Mouse (Mus musculus) CD4-positive, CD25-positive, alpha-beta regulatory T cell, adult 9 weeks (primary cell): ENCODE measurements around the gene 9430097D07Rik. TPM values are rescaled to one million over a fixed set of nuclear protein-coding genes. Genes with fewer than 3 reads are reported as not detected.

Experiments used
- polyA plus RNA-seq: library from polyadenylated mRNA; unstranded; fragments of 100-300 nt; shearing (Covaris generic); gene quantifications from one replicate; pipeline ENCODE4 v1.2.1, GENCODE M21; 2017

9430097D07Rik gene
- polyA plus RNA-seq: not detected

DNA sequence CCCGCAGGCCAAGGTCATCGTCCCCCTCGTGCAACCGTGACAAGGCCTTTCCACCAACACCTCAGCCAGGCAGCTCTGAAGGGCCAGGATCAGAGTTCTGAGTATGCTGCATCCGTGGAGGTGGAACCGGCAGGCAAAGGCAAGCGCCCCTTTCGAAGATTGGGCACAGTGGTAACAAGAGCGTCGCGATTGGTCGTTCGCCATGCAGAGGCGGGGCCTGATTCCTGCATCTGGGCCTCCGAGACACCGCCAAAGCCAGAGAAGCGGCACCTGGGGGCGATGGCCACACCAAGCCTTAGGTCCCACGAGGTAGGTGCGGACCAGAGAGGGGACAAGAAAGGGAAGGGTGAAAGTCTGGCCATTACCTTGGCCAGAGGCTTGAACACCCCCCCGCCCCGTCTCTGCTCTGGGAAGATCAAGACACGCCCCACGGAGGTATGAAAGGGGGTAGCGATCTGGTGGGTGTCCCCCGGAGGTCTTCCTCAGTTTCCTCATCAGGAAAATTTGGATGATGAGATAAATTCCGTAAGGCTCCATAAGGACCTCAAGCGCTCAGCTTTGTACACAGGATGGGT, at the start of gene 9430097D07Rik:
9430097D07Rik (minus strand) TSS at position 99 of the 575 bp plus-strand sequence.

DNA sequence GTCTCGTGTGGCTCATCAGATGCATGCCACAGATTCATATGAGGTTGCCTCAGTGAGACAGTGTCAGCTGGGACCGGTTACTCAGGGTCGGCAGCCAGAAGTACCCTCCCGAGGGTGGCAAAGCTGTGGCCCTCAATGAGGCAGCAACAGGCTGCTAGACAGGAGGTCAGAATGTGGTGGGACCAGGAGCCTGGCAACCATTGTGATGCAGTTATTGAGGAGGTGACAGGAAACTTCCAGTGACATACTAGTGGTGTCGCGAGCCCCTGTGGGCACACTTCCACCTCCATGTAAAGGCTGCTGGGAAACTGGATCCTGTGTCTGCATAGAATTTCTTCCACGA, 46.0 kb upstream of the 9430097D07Rik start, which contains the start of gene Ak1:
Ak1 (plus strand) TSS at position 242 of the 343 bp plus-strand sequence.

DNA sequence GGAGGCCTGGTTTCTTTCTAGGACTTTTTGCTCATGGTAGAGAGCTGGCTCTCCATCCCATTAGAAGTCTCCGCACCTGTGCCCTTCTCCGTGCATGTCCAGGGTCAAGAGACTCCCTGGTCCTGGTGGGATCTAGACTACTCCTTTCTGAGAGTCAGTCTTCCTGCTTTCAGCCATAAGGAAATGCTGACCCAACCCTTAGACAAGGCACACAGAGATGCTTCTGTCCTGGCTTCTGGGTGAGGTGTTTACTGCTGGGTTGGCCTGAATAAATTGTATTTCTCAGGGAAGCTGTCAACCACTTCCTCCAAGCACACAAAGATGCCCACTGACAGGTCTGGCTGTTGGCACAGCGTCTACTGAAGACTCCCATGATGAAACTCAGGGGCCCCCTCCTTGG, 23.9 kb upstream of the 9430097D07Rik start, which contains the start of gene St6galnac6:
St6galnac6 (plus strand) TSS at position 301 of the 400 bp plus-strand sequence.

DNA sequence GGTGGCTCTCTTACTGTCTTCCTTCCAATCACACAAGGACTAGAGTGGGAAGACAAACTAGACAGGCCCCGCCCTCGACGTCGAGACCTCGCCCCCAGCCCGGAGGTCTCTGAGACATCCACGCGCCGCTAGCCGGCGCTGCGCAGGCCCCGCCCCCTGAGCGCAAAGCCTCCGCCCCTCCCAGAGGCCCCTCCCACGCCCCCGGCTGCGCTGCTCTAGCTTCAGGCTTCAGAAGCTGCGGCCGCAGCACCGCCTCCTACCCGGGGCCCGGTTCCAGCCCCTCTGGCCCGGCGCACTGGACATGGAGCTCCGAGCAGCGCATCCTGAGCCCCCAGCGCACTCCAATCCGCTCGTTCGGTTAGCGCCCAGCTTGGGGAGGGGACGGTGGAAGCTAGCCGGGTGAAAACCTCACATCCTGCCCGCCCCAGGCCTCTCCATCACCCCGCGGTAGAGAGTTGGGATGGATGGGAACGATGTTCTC, 11.4 kb upstream of the 9430097D07Rik start, which contains the start of gene St6galnac4:
St6galnac4 (plus strand) TSS at position 225 of the 481 bp plus-strand sequence.

DNA sequence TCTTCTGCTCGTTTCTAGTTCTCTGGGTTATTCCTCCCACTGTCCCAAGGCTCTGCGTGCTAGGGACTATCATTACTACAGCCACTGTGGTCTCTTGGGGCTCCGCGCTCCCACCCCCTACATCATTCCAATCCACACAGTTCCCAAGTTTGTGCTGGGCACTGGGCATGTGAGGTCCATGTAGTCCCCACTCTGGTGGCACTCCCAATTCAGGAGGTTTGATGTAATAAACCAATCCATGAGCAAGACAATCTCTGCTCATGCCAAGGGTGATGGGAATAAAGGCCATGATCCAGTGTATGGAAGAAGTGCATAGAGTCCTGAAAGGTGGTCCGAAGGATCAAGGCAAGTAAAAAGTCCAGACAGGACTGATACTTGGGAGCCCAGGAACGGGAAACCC, 987 bp downstream of the 9430097D07Rik start, which contains the start of gene Pip5kl1:
Pip5kl1 (plus strand) TSS at position 301 of the 400 bp plus-strand sequence.

DNA sequence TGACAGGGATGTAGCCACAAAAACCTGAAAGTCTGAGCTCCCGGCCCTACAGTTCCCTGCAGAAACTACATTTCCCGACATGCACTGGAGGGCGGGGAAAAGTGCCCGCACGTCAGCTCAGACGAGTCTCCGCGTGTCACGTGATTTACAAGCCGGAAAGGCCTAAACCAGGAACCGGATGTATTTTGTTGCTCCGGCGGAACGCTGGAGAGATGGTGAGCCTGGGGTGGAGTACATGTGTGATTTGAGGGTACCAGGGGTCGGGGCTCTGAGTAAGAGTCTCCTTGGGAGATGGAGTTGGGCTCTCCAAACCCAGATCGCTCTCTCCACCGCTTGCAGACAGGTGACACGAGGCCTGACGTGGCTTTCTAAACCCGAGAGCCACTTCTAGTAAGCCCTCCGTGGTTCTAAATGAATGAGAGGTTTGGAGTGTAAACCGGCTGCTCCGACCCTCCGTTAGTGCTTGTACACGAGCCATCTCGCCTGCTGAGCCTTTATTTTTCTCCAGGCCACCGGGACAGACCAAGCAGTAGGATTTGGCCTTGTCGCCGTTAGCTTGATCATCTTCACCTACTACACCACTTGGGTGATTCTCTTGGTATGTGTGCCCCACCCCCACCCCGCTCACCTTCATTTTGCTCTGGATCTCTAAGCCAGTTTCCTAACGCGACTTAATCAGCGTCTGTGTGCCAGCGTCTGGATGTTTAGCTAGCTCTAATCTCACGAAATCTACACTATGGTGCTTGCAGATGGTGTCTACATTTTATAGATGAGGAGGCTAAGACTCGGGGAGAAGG, 4.6 kb downstream of the 9430097D07Rik start, which contains the start of gene Dpm2:
Dpm2 (plus strand) TSS at position 161 of the 797 bp plus-strand sequence.

DNA sequence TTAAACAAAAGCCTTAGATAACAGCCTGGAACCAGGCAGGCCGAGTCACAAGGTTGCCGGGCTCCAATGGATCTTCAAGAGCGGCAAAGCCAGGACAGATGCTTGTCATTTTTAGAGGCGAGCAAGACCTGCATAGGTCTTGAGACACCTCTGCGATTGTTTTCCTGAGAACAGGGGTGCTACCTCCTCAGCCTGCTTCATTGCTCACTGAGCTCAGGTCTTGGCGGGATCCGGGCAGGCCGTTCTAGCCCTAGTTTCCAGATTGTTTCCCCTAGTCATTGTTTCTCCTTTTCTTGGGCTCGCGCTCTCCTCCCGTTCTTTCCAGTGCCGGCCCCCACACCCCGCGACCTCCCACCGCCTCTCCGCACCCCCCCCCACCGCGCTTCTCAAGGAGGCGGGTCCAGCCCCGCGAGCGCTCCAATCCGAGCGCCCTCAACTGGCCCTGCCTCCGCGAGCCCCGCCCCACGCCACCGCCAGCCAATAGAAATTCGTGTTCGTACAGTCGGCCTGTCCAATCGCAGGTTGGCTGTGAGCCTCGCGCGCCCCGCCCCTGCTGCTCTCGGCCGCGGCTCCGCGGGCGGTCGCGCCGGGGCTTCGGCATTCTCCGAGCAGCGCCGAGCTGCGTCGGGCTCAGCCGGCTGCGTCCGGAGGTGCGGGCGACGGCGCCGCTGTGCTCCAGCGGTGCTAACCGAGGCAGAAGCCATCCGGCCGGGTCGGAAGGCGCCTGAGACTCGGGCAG, 40.6 kb downstream of the 9430097D07Rik start, which contains the start of gene Fam102a:
Fam102a (plus strand) TSS at position 600 of the 739 bp plus-strand sequence.

Other genes with a start within 250 kb of the 9430097D07Rik start
- 160 TPM for gene Ciz1, start 223.4 kb downstream of the 9430097D07Rik start, polyA plus RNA-seq
- not detected for gene Dnm1, start 222.3 kb downstream of the 9430097D07Rik start, polyA plus RNA-seq
- 88.4 TPM for gene 1110008P14Rik, start 193.7 kb downstream of the 9430097D07Rik start, polyA plus RNA-seq
- gene Lcn2, start 187.4 kb downstream of the 9430097D07Rik start, polyA plus RNA-seq: not detected
- gene Ptges2, start 179.8 kb downstream of the 9430097D07Rik start, polyA plus RNA-seq: 2.1 TPM
- 9.3 TPM for gene Naif1, start 125.2 kb downstream of the 9430097D07Rik start, polyA plus RNA-seq
- gene Slc25a25, start 124.2 kb downstream of the 9430097D07Rik start, polyA plus RNA-seq: 3.6 TPM
- 67.8 TPM for gene Fam102a, start 40.4 kb downstream of the 9430097D07Rik start, polyA plus RNA-seq
- 161 TPM for gene Dpm2, start 4.8 kb downstream of the 9430097D07Rik start, polyA plus RNA-seq
- not detected for gene Pip5kl1, start 887 bp downstream of the 9430097D07Rik start, polyA plus RNA-seq
- gene St6galnac4, start 11.4 kb upstream of the 9430097D07Rik start, polyA plus RNA-seq: 57.7 TPM
- 3.9 TPM for gene St6galnac6, start 24.0 kb upstream of the 9430097D07Rik start, polyA plus RNA-seq
- gene Ak1, start 46.1 kb upstream of the 9430097D07Rik start, polyA plus RNA-seq: not detected
- 0.07 TPM for gene Eng, start 70.9 kb upstream of the 9430097D07Rik start, polyA plus RNA-seq
- 22.8 TPM for gene Fpgs, start 128.5 kb upstream of the 9430097D07Rik start, polyA plus RNA-seq
- 27.3 TPM for gene Cdk9, start 137.4 kb upstream of the 9430097D07Rik start, polyA plus RNA-seq
- 126 TPM for gene Sh2d3c, start 145.4 kb upstream of the 9430097D07Rik start, polyA plus RNA-seq
- 0.50 TPM for gene 6330409D20Rik, start 165.3 kb upstream of the 9430097D07Rik start, polyA plus RNA-seq
- gene Tor2a, start 181.6 kb upstream of the 9430097D07Rik start, polyA plus RNA-seq: 54.6 TPM
- gene Ttc16, start 199.9 kb upstream of the 9430097D07Rik start, polyA plus RNA-seq: 1.6 TPM
- 6.0 TPM for gene Ptrh1, start 200.1 kb upstream of the 9430097D07Rik start, polyA plus RNA-seq
- not detected for gene Cfap157, start 208.7 kb upstream of the 9430097D07Rik start, polyA plus RNA-seq